Mouse (Mus musculus): ENCODE measurements around the gene Nr2f1. TPM values are rescaled to one million over a fixed set of nuclear protein-coding genes. Genes with fewer than 3 reads are reported as not detected.

Gene Nr2f1
- polyA plus RNA-seq, 1 experiment from 2014 or later = 70.7 TPM

DNA sequence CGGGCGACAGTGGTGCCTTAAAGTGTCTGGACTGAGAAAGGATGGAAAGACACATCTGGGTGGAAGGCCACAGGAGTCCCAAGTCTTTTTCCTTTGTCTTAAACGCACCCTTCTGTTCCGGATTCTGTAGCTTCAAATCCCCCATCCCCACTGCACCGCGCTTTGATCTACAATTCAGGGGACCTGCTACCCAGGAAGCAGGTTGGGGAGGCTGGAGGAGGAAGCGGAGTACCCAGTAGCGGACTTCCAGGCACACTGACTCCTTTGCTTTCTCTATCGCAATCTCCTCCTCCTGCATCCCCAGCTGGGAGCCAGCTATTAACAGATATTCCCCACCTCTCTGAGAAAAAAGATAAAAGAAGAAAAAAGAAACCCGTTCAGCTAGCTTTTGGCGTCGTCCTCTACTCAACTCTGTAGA is 10.1 kb upstream of the Nr2f1 start:
- 2% methylated on average over 12 of the region's 12 CpGs for WGBS
- ATAC-seq (ENCODE audit: low FRiP score) = peak; percentile 8; the same call in 1 of the 2 replicates

DNA sequence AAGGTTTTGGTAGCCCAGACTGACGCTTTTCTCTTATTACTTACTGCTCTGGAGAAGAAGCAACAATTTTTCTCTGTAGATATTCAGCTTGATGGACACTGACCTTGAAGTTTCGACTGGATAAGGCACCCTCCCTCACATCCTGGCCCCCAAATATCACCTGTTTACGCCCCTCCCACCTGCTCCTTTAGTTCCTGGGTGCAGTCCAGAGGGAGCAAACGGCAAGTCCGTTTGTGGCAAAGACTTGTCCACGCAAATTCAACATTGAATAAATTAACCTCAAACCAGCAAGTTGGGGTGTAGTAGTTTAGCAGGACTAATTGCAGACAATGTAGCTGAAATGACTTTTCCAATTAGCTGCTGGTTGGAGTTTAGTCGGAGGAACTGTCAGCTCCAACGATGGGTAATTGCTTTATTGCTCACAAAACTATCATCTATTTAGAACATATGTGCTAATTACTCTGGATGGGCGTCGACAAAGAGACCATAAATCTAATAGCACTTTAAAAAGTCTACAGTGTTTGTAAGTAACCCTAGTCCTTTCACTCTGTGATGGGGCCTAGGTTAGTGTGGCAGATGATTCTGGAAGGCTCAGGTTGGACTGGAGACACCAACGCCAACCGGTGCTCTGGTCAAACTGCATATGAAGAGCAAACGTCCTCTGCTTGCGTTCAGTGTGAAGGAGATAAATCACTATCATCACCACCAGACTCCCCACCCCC is 9.3 kb upstream of the Nr2f1 start:
- Histone ChIP-seq H3K27ac (peak overlapping the region; percentile 27), H3K9me3 (ENCODE audit: control insufficient read depth, low read length) (no peaks in the 10 kb centered on the region), H3K9ac (peak overlapping the region; percentile 68; the same call in 1 of the 2 replicates), H3K4me2 (replicated peaks) (peak overlapping the region; percentile 95), H3K27me3 (ENCODE audit: control insufficient read depth, insufficient read depth, low read length) (0 out of 2 replicates have a peak, but pooled peaks cover 3% of the 10 kb centered on the region), H3K4me3 (replicated peaks; ENCODE audit: low read length) (peak overlapping the region; percentile 38; the same call in 1 of the 2 replicates), H3K36me3 (replicated peaks; ENCODE audit: control insufficient read depth, insufficient read depth) (no peaks in the 10 kb centered on the region), H3K4me1 (replicated peaks; ENCODE audit: control insufficient read depth, insufficient read depth, low read length) (peaks cover 72% of the 10 kb centered on the region)
- DNase-seq (ENCODE audit: low spot score) (no peak), ATAC-seq (ENCODE audit: low FRiP score) (no peak)
- 14% methylated on average over 14 of the region's 14 CpGs for WGBS

More for the DNA sequence above, 10.1 kb upstream of the Nr2f1 start:
- Histone ChIP-seq H3K9ac (peak overlapping the region; percentile 68), H3K9me3 (ENCODE audit: control insufficient read depth, low read length) (no peaks in the 10 kb centered on the region), H3K4me1 (replicated peaks; ENCODE audit: control insufficient read depth, insufficient read depth, low read length) (peaks cover 65% of the 10 kb centered on the region), H3K36me3 (replicated peaks; ENCODE audit: control insufficient read depth, insufficient read depth) (no peaks in the 10 kb centered on the region), H3K27me3 (ENCODE audit: control insufficient read depth, insufficient read depth, low read length) (0 out of 2 replicates have a peak, but pooled peaks cover 3% of the 10 kb centered on the region), H3K4me3 (replicated peaks; ENCODE audit: low read length) (peak overlapping the region; percentile 38), H3K27ac (peak overlapping the region; percentile 84), H3K4me2 (replicated peaks) (peak overlapping the region; percentile 95)
- DNase-seq (ENCODE audit: low spot score) = peak; percentile 46

DNA sequence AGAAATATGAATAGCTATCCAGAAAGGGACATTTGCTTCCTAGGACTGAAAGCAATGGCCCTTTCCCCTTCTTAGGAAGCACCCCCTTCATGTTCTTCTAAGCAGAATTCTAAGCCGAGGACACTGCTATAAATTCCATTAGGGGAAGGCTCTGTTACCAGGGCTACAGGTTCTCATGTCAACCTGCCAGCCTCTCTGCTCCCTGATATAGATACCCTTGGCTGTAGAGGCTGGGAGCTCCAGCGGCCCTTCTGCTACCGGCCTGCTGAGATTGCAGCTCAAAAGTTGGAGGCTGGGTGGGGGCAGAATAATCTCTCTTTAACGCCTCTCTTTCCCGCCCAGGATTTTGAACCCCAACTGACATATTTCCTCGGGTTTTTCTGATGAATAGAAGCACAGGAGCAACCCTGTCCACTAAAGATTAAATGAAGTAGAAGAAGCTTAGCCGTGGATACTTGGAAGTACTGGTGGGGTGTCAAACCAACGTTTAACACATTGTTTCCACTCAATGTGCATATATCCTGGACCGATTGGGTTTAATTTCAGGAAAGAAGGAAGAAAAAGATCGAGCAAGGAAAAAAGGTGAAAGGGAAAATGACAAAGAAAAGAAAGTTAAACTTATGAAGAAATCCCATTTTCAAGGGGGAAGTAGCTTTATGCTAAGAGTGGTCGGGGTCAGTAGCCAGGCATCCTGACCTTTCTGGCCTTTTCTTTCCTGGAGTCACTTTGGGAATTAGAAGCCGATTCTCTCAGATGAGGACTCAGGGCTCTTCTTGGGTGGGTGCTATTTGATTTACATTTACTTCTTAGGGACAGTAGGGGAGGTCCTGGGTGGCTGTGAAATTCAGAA is 8.5 kb upstream of the Nr2f1 start:
- Histone ChIP-seq H3K9ac (peak overlapping the region; percentile 52), H3K9me3 (ENCODE audit: control insufficient read depth, low read length) (no peaks in the 10 kb centered on the region), H3K27ac (peak overlapping the region; percentile 27), H3K4me3 (replicated peaks; ENCODE audit: low read length) (0 out of 2 replicates have a peak overlapping the region, but pooled peaks have one; percentile 1), H3K27me3 (ENCODE audit: control insufficient read depth, insufficient read depth, low read length) (0 out of 2 replicates have a peak, but pooled peaks cover 3% of the 10 kb centered on the region), H3K36me3 (replicated peaks; ENCODE audit: control insufficient read depth, insufficient read depth) (no peaks in the 10 kb centered on the region), H3K4me2 (replicated peaks) (peak overlapping the region; percentile 95), H3K4me1 (replicated peaks; ENCODE audit: control insufficient read depth, insufficient read depth, low read length) (peaks cover 72% of the 10 kb centered on the region)
- DNase-seq (ENCODE audit: low spot score) (peak; percentile 58), ATAC-seq (ENCODE audit: low FRiP score) (no peak)
- 7% methylated on average over 12 of the region's 12 CpGs for WGBS

DNA sequence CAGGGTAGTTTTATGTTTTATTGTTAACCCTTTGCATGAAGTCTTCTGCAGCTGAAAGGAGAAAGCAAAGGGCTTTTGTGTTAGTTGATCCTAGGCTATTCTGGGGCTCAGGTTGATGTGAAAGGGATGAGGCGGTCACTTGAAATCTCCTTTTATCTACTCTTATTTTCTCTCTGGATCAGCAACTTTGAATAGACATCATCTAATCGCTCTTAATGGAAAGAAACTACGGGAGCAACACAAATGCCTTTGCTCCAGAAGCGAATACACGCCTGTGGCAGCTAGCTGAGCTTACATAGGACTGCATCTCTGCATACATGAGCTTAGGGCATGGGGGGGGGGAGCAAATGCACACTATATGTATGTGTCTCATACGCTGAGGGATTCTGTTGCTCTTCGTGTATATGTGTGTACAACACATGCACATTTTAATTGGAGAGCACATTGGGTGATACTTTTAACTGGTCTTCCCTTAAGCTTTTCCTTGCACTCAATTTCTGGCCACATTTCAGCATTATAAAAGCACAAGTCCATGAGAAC is 7.4 kb upstream of the Nr2f1 start:
- DNase-seq (ENCODE audit: low spot score) (no peak), ATAC-seq (ENCODE audit: low FRiP score) (no peak)
- peak overlapping the region; percentile 95 for H3K4me2 ChIP-seq (replicated peaks)
- peak overlapping the region; percentile 9; the same call in 1 of the 2 replicates for H3K4me3 ChIP-seq (replicated peaks; ENCODE audit: low read length)
- peak overlapping the region; percentile 52 for H3K9ac ChIP-seq
- peak overlapping the region; percentile 60 for H3K27ac ChIP-seq
- WGBS = 18% methylated on average over 7 of the region's 7 CpGs
- H3K4me1 ChIP-seq (replicated peaks; ENCODE audit: control insufficient read depth, insufficient read depth, low read length) = peaks cover 66% of the 10 kb centered on the region
- H3K9me3 ChIP-seq (ENCODE audit: control insufficient read depth, low read length) = no peaks in the 10 kb centered on the region
- 0 out of 2 replicates have a peak, but pooled peaks cover 3% of the 10 kb centered on the region for H3K27me3 ChIP-seq (ENCODE audit: control insufficient read depth, insufficient read depth, low read length)
- no peaks in the 10 kb centered on the region for H3K36me3 ChIP-seq (replicated peaks; ENCODE audit: control insufficient read depth, insufficient read depth)

GRCm38 (mm10) chr13:78205426-78205825 is 5.9 kb upstream of the Nr2f1 start:
- peak overlapping the region; percentile 90 for H3K4me2 ChIP-seq (replicated peaks)
- ATAC-seq (ENCODE audit: low FRiP score) = no peak
- H3K4me3 ChIP-seq (replicated peaks; ENCODE audit: low read length) = no peak overlapping the region
- H3K9ac ChIP-seq = no peak overlapping the region
- no peaks in the 10 kb centered on the region for H3K27me3 ChIP-seq (ENCODE audit: control insufficient read depth, insufficient read depth, low read length)
- H3K4me1 ChIP-seq (replicated peaks; ENCODE audit: control insufficient read depth, insufficient read depth, low read length) = peaks cover 54% of the 10 kb centered on the region
- no peak for DNase-seq (ENCODE audit: low spot score)
- H3K9me3 ChIP-seq (ENCODE audit: control insufficient read depth, low read length) = no peaks in the 10 kb centered on the region
- H3K36me3 ChIP-seq (replicated peaks; ENCODE audit: control insufficient read depth, insufficient read depth) = no peaks in the 10 kb centered on the region
- 0 out of 2 replicates have a peak overlapping the region, but pooled peaks have one; percentile 14 for H3K27ac ChIP-seq

- Histone ChIP-seq H3K27ac (peak overlapping the region; percentile 100), H3K4me1 (replicated peaks; ENCODE audit: control insufficient read depth, insufficient read depth, low read length) (peaks cover 35% of the 10 kb centered on the region), H3K9me3 (ENCODE audit: control insufficient read depth, low read length) (no peaks in the 10 kb centered on the region), H3K27me3 (ENCODE audit: control insufficient read depth, insufficient read depth, low read length) (no peaks in the 10 kb centered on the region), H3K9ac (peak overlapping the region; percentile 96), H3K4me2 (replicated peaks) (peak overlapping the region; percentile 90), H3K4me3 (replicated peaks; ENCODE audit: low read length) (peak overlapping the region; percentile 99), H3K36me3 (replicated peaks; ENCODE audit: control insufficient read depth, insufficient read depth) (no peaks in the 10 kb centered on the region)
- ATAC-seq (ENCODE audit: low FRiP score) = peak; percentile 60
- WGBS = under 1% methylated on average over 37 of the region's 37 CpGs
- peak; percentile 75 for DNase-seq (ENCODE audit: low spot score)
Measured at GRCm38 (mm10) chr13:78203348-78204061, 3.9 kb upstream of the Nr2f1 start.

- H3K9me3 ChIP-seq (ENCODE audit: control insufficient read depth, low read length) = no peaks in the 10 kb centered on the region
- ATAC-seq (ENCODE audit: low FRiP score) (peak; percentile 1; the same call in 1 of the 2 replicates), DNase-seq (ENCODE audit: low spot score) (peak; percentile 36)
- peaks cover 28% of the 10 kb centered on the region for H3K4me1 ChIP-seq (replicated peaks; ENCODE audit: control insufficient read depth, insufficient read depth, low read length)
- peak overlapping the region; percentile 90 for H3K4me2 ChIP-seq (replicated peaks)
- H3K9ac ChIP-seq = peak overlapping the region; percentile 96
- WGBS = 0% methylated on average over 47 of the region's 47 CpGs
- peak overlapping the region; percentile 100 for H3K27ac ChIP-seq
- H3K36me3 ChIP-seq (replicated peaks; ENCODE audit: control insufficient read depth, insufficient read depth) = no peaks in the 10 kb centered on the region
- no peaks in the 10 kb centered on the region for H3K27me3 ChIP-seq (ENCODE audit: control insufficient read depth, insufficient read depth, low read length)
- H3K4me3 ChIP-seq (replicated peaks; ENCODE audit: low read length) = peak overlapping the region; percentile 99
Measured at GRCm38 (mm10) chr13:78202574-78203347, 3.2 kb upstream of the Nr2f1 start.

GRCm38 (mm10) chr13:78201871-78202565 is 2.5 kb upstream of the Nr2f1 start:
- WGBS = under 1% methylated on average over 22 of the region's 22 CpGs
- H3K4me3 ChIP-seq (replicated peaks; ENCODE audit: low read length) = peak overlapping the region; percentile 99
- no peaks in the 10 kb centered on the region for H3K36me3 ChIP-seq (replicated peaks; ENCODE audit: control insufficient read depth, insufficient read depth)
- H3K9ac ChIP-seq = peak overlapping the region; percentile 96
- peaks cover 21% of the 10 kb centered on the region for H3K4me1 ChIP-seq (replicated peaks; ENCODE audit: control insufficient read depth, insufficient read depth, low read length)
- no peaks in the 10 kb centered on the region for H3K9me3 ChIP-seq (ENCODE audit: control insufficient read depth, low read length)
- DNase-seq (ENCODE audit: low spot score) (peak; percentile 21), ATAC-seq (ENCODE audit: low FRiP score) (peak; percentile 29)
- H3K27me3 ChIP-seq (ENCODE audit: control insufficient read depth, insufficient read depth, low read length) = no peaks in the 10 kb centered on the region
- H3K4me2 ChIP-seq (replicated peaks) = peak overlapping the region; percentile 90
- peak overlapping the region; percentile 100 for H3K27ac ChIP-seq
